Mouse (Mus musculus): ENCODE data around the gene Tmem39b. TPM values are rescaled to one million over a fixed set of nuclear protein-coding genes. Genes with fewer than 3 reads are reported as not detected.

Gene Tmem39b
- 22.9 and 23.3 TPM in 2 replicates for polyA plus RNA-seq (2014; fragmentation: Nextera tagmentation; extraction: Ambion mirVana)

GRCm38 (mm10) chr4:129696158-129696985, at the start of gene Tmem39b:
TSS of gene Tmem39b (minus strand) at chr4:129696838.
- under 1% methylated on average over 56 of the region's 57 CpGs for WGBS
- peaks cover 19% of the 10 kb centered on the region for H3K36me3 ChIP-seq (ENCODE audit: control insufficient read depth, insufficient read depth, low read length)
- peak; percentile 88 for ATAC-seq (ENCODE audit: low read depth)
- peak within 1 kb of the TSS; percentile 63 for H3K4me3 ChIP-seq (ENCODE audit: low read depth, low read length)
- peak within 1 kb of the TSS; percentile 98 for H3K27ac ChIP-seq (ENCODE audit: low read depth, low read length)
- peak within 1 kb of the TSS; percentile 61 for H3K4me2 ChIP-seq (ENCODE audit: low read depth, low read length)
- peaks cover 16% of the 10 kb centered on the region for H3K4me1 ChIP-seq (ENCODE audit: control insufficient read depth, insufficient read depth, low read length)
- H3K27me3 ChIP-seq (ENCODE audit: control insufficient read depth, insufficient read depth, low read length), result no peaks in the 10 kb centered on the region
- no peaks in the 10 kb centered on the region for H3K9me3 ChIP-seq (ENCODE audit: control insufficient read depth, low read length)
- peak within 1 kb of the TSS; percentile 78 for H3K9ac ChIP-seq (replicated peaks; ENCODE audit: low read depth, low read length)

DNA sequence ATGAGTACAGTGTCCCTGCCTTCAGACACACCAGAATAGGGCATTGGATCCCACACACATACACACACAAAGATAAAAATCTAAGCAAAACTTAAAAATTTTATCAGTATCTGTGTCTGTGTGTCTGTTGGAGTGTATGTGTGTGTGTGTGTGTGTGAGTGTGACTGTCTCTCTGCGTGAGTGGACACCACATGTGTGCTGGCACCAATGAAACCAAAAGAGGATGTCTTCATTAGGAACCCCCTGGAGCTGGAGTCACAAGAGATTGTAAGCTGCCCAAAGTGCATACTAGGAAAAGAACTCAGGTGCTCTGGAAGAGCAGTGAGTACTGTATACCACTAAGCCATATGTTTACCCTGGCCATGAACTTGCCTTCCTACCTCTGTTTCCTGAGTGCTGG, 49.5 kb upstream of the Tmem39b start:
- Histone ChIP-seq H3K27me3 (ENCODE audit: control insufficient read depth, insufficient read depth, low read length) (no peaks in the 10 kb centered on the region), H3K9me3 (ENCODE audit: control insufficient read depth, low read length) (no peaks in the 10 kb centered on the region), H3K4me1 (ENCODE audit: control insufficient read depth, insufficient read depth, low read length) (peaks cover 7% of the 10 kb centered on the region; the same call in 1 of the 2 replicates), H3K36me3 (ENCODE audit: control insufficient read depth, insufficient read depth, low read length) (no peaks in the 10 kb centered on the region), H3K4me2 (ENCODE audit: low read depth, low read length) (no peak overlapping the region), H3K4me3 (ENCODE audit: low read depth, low read length) (no peak overlapping the region), H3K9ac (replicated peaks; ENCODE audit: low read depth, low read length) (no peak overlapping the region), H3K27ac (ENCODE audit: low read depth, low read length) (no peak overlapping the region)
- 81% methylated on average over 1 of the region's 1 CpGs for WGBS
- ATAC-seq (ENCODE audit: low read depth), result no peak

DNA sequence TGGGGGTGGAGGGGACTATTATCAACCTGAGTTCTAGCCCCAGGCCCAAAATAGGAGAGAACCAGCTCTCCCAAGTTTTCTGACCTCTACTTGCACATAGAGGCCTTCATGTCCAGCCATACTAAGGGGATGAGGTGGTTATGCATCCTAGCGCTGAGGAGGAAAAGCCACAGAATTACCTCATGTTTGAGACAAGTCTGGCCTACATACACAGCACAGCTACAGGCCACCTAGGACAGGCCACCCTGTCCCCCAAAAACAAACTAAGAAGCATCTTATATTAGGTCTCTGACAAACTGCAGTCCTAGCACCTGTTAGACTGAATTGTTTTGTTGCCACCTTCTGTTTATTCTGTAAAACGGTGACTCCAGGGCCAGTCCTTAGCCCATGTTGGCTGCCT, 46.9 kb upstream of the Tmem39b start:
- WGBS, result 35% methylated on average over 2 of the region's 2 CpGs
- no peak for ATAC-seq (ENCODE audit: low read depth)
- H3K4me2 ChIP-seq (ENCODE audit: low read depth, low read length), result peak overlapping the region; percentile 72

DNA sequence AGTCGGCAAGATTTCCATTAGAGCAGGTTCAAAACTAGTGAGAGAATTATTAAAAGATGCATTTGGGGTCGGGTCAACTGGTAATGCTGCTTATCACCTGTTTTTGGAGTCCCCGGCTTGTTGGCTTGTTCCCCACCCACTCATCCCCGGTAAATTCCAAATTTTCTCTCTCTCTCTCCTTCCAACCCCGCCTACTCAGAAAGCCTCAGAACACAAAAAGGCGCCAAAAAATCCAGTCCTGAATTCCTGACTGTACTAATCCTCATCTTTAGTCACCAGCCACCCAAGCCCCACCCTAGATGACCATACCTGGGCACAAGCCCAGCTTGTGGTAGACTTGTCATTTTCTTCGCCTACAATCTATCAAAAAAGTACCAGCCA, 46.4 kb upstream of the Tmem39b start:
- Histone ChIP-seq H3K9ac (replicated peaks; ENCODE audit: low read depth, low read length) (peak overlapping the region; percentile 86), H3K9me3 (ENCODE audit: control insufficient read depth, low read length) (no peaks in the 10 kb centered on the region), H3K27me3 (ENCODE audit: control insufficient read depth, insufficient read depth, low read length) (no peaks in the 10 kb centered on the region), H3K4me3 (ENCODE audit: low read depth, low read length) (peak overlapping the region; percentile 100), H3K27ac (ENCODE audit: low read depth, low read length) (peak overlapping the region; percentile 100), H3K36me3 (ENCODE audit: control insufficient read depth, insufficient read depth, low read length) (no peaks in the 10 kb centered on the region), H3K4me1 (ENCODE audit: control insufficient read depth, insufficient read depth, low read length) (peaks cover 17% of the 10 kb centered on the region), H3K4me2 (ENCODE audit: low read depth, low read length) (peak overlapping the region; percentile 72)
- 12% methylated on average over 7 of the region's 7 CpGs for WGBS
- ATAC-seq (ENCODE audit: low read depth), result no peak

More for the DNA sequence above, 46.9 kb upstream of the Tmem39b start:
- Histone ChIP-seq H3K27ac (ENCODE audit: low read depth, low read length) (peak overlapping the region; percentile 100), H3K9ac (replicated peaks; ENCODE audit: low read depth, low read length) (peak overlapping the region; percentile 86), H3K4me1 (ENCODE audit: control insufficient read depth, insufficient read depth, low read length) (peaks cover 17% of the 10 kb centered on the region), H3K27me3 (ENCODE audit: control insufficient read depth, insufficient read depth, low read length) (no peaks in the 10 kb centered on the region), H3K9me3 (ENCODE audit: control insufficient read depth, low read length) (no peaks in the 10 kb centered on the region), H3K4me3 (ENCODE audit: low read depth, low read length) (peak overlapping the region; percentile 100), H3K36me3 (ENCODE audit: control insufficient read depth, insufficient read depth, low read length) (no peaks in the 10 kb centered on the region)

DNA sequence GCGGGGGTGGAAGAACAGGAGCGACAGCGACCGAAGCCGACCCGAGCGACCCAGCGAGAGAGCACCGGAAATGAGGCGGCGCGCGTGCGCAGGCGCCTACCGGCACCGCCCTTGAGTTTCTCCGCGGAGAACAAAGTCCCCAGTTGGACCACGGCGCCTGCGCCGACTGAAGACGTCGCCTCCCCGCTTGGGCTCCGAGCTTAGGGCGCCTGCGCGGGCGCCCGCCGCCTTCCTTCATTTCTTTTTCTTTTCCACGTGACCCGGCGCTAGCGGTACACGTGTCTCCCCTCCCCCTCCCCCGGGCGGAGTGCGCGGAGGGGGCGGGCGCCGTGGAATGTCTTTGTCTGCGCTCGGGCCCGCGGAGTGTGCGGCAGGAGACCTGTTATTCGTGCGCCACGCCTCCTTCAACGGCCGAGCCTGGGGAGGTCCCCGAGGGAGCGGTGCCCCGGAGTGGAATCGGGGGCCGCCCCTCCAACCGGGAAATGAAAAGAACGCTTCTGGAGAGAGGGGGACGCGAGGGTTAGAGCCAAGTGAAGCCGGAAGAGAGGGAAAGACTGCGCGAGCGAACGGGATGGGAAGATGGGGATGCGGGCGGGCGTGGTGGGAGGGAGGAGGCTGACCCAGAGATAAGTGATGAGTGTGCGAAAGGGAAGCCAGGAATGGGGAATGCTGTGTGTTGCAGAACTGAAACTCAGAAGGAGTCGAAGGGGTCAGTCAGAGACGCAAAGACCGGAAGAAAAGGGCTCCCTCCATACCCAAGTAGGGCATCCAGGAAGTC, 45.8 kb upstream of the Tmem39b start, which contains the start of gene Khdrbs1:
Gene Khdrbs1, minus strand, starts transcription at position 72 of the 778 bp plus-strand sequence.
- Histone ChIP-seq H3K36me3 (ENCODE audit: control insufficient read depth, insufficient read depth, low read length) (no peaks in the 10 kb centered on the region), H3K4me2 (ENCODE audit: low read depth, low read length) (peak within 1 kb of the TSS; percentile 80), H3K27me3 (ENCODE audit: control insufficient read depth, insufficient read depth, low read length) (no peaks in the 10 kb centered on the region), H3K4me1 (ENCODE audit: control insufficient read depth, insufficient read depth, low read length) (peaks cover 17% of the 10 kb centered on the region), H3K27ac (ENCODE audit: low read depth, low read length) (peak within 1 kb of the TSS; percentile 100), H3K4me3 (ENCODE audit: low read depth, low read length) (peak within 1 kb of the TSS; percentile 100), H3K9ac (replicated peaks; ENCODE audit: low read depth, low read length) (peak within 1 kb of the TSS; percentile 100), H3K9me3 (ENCODE audit: control insufficient read depth, low read length) (no peaks in the 10 kb centered on the region)
- under 1% methylated on average over 67 of the region's 76 CpGs for WGBS
- peak; percentile 93 for ATAC-seq (ENCODE audit: low read depth)

DNA sequence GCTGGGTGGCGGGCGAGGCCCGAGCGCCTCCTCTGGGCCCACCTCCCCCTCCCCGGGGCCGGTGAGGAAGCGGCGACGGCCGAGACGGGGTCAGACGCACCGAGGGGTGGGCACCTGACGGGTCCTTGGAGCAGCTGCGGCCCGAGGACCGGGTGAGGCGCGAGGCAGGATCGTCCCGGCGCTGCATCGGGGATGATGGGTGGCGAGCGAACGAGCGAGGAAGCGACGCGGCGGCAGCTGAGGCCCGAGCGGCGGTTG, 45.3 kb upstream of the Tmem39b start:
- 0% methylated on average over 23 of the region's 34 CpGs for WGBS
- Histone ChIP-seq H3K9me3 (ENCODE audit: control insufficient read depth, low read length) (no peaks in the 10 kb centered on the region), H3K4me3 (ENCODE audit: low read depth, low read length) (peak overlapping the region; percentile 100), H3K36me3 (ENCODE audit: control insufficient read depth, insufficient read depth, low read length) (no peaks in the 10 kb centered on the region), H3K27me3 (ENCODE audit: control insufficient read depth, insufficient read depth, low read length) (no peaks in the 10 kb centered on the region), H3K4me2 (ENCODE audit: low read depth, low read length) (peak overlapping the region; percentile 80; the same call in 1 of the 2 replicates), H3K27ac (ENCODE audit: low read depth, low read length) (peak overlapping the region; percentile 100), H3K9ac (replicated peaks; ENCODE audit: low read depth, low read length) (peak overlapping the region; percentile 100), H3K4me1 (ENCODE audit: control insufficient read depth, insufficient read depth, low read length) (peaks cover 19% of the 10 kb centered on the region)
- peak; percentile 56 for ATAC-seq (ENCODE audit: low read depth)

DNA sequence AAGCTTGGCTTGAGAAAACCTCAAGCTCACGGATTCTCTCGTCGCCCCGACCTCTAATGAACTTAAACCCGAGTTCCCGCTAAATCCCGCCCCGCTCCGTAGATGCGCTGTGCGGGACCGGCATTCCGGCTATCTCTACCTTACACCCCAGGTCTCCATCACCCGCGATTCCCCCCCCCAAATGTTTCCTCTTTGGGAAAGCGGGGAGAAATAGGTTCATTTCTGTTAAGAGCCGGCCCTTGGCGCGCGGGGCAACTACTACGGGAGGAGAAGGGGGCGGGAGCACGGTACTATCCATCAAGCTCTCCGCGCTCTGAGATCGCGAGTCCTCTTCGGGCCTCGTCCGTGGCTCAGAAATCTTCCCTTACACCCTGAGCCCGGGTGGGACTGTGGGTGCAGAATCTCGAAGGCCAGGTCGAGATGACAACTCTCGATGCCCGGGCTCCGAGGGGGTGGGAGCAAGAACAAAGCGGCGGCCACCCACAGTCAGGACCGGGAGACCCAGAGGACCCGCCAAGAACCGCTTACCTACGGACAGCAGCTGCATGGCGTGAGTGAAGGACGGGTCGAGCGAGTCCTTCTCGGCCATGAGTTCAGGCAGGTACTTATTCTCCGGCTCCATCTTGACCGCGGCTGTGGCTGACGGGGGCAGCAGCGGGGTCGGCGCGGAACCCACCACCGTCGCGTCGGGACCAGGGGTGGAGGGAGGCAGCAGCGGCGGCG, 44.8 kb upstream of the Tmem39b start:
- Histone ChIP-seq H3K36me3 (ENCODE audit: control insufficient read depth, insufficient read depth, low read length) (no peaks in the 10 kb centered on the region), H3K27me3 (ENCODE audit: control insufficient read depth, insufficient read depth, low read length) (no peaks in the 10 kb centered on the region), H3K9ac (replicated peaks; ENCODE audit: low read depth, low read length) (peak overlapping the region; percentile 100), H3K4me1 (ENCODE audit: control insufficient read depth, insufficient read depth, low read length) (peaks cover 19% of the 10 kb centered on the region), H3K4me3 (ENCODE audit: low read depth, low read length) (peak overlapping the region; percentile 100), H3K4me2 (ENCODE audit: low read depth, low read length) (peak overlapping the region; percentile 80), H3K9me3 (ENCODE audit: control insufficient read depth, low read length) (no peaks in the 10 kb centered on the region), H3K27ac (ENCODE audit: low read depth, low read length) (peak overlapping the region; percentile 100)
- ATAC-seq (ENCODE audit: low read depth), result peak; percentile 3; the same call in 1 of the 2 replicates
- 0% methylated on average over 62 of the region's 62 CpGs for WGBS

DNA sequence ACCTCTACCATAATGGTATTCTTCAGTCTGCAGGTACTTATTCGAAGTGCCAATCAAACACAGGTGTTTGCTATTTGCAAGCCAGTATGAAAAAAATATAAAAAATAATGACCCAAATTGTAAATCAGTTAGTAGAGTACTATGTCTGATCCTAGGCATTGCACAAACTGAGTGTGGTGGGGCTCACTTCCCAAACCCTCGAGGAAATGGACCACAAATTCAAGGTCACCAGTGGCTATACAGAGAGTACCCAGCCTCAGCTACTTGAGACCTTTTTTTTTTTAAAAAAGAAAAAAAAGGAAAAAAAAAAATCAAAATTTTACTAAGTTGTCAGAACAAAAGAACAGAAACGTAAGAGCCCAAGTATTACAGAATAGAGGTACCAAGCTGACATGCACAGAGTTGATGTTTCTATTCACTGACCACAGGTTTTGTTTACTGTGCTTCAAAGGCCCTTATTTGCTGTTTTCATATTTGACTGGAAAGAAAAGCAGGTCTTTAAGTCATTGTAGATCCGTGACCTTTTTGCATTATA, 42.5 kb upstream of the Tmem39b start:
- Histone ChIP-seq H3K9me3 (ENCODE audit: control insufficient read depth, low read length) (no peaks in the 10 kb centered on the region), H3K27ac (ENCODE audit: low read depth, low read length) (no peak overlapping the region), H3K9ac (replicated peaks; ENCODE audit: low read depth, low read length) (no peak overlapping the region), H3K4me2 (ENCODE audit: low read depth, low read length) (peak overlapping the region; percentile 80; the same call in 1 of the 2 replicates), H3K27me3 (ENCODE audit: control insufficient read depth, insufficient read depth, low read length) (no peaks in the 10 kb centered on the region), H3K4me1 (ENCODE audit: control insufficient read depth, insufficient read depth, low read length) (peaks cover 19% of the 10 kb centered on the region), H3K36me3 (ENCODE audit: control insufficient read depth, insufficient read depth, low read length) (no peaks in the 10 kb centered on the region), H3K4me3 (ENCODE audit: low read depth, low read length) (peak overlapping the region; percentile 0; the same call in 1 of the 2 replicates)
- 84% methylated on average over 4 of the region's 4 CpGs for WGBS
- ATAC-seq (ENCODE audit: low read depth), result no peak
